Mouse (Mus musculus): ENCODE results near the gene Adamts20.
"Not testable (repeated sequence)": the region's sequence is repeated elsewhere in the genome, so short reads cannot be mapped to it uniquely, and the experiment has no call there.

Adamts20 gene

GRCm38 (mm10) chr15:94465318-94465717, at the start of gene Adamts20:
TSS of gene Adamts20 (minus strand) at chr15:94465418.
- DNase-seq (ENCODE audit: low spot score in 2 of 2): no peak

GRCm38 (mm10) chr15:94503451-94504215, 38.4 kb upstream of the Adamts20 start:
- DNase-seq (ENCODE audit: low spot score in 2 of 2): no peak

GRCm38 (mm10) chr15:94499260-94499659, 34.0 kb upstream of the Adamts20 start:
- no peak for DNase-seq (ENCODE audit: low spot score in 2 of 2)

DNA sequence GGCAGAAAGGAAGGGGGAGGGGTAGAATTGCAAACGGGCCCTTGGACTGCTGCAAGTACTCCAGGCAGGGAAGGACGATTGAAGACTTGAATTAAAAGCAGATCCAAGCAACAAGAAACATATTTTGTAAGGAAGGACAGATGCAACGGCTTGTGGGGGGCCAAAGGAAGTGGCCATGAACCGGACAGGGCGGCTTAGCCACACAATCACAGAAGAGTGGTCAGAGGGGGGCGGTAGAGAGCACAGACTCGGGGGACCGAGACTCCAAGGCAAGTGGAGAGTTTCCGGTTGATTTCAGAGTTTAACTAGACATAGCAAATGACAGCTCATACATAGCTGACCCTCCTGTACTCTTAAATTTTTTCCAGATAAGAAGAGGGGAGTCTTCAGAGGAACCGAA, 30.7 kb upstream of the Adamts20 start:
- no peak for DNase-seq (ENCODE audit: low spot score in 2 of 2)

- DNase-seq (ENCODE audit: low spot score in 2 of 2): no peak
Measured at GRCm38 (mm10) chr15:94494445-94494844, 29.2 kb upstream of the Adamts20 start.

- DNase-seq (ENCODE audit: low spot score in 2 of 2): no peak
Measured at GRCm38 (mm10) chr15:94489433-94489832, 24.2 kb upstream of the Adamts20 start.

GRCm38 (mm10) chr15:94488028-94488427, 22.8 kb upstream of the Adamts20 start:
- DNase-seq (ENCODE audit: low spot score in 2 of 2): not testable (repeated sequence)

DNA sequence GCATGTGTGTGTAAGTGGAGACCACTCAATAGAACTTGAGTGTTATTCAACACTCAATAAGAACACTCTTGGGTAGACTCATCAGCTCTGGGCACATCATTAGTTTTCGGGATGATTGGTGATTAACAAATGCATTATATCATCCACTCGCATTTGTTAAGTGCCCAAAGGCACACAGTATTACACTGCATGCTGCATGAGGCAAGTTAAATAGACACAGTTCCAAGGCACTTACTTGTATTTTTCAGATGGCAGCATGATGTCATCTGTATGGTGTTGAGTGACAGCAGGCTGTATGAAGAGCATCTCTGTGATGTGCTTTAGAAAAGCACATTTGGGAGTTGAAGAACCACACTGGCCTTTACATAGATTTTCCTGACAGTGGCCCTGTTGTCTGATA, 17.3 kb upstream of the Adamts20 start:
- DNase-seq (ENCODE audit: low spot score in 2 of 2): no peak

DNA sequence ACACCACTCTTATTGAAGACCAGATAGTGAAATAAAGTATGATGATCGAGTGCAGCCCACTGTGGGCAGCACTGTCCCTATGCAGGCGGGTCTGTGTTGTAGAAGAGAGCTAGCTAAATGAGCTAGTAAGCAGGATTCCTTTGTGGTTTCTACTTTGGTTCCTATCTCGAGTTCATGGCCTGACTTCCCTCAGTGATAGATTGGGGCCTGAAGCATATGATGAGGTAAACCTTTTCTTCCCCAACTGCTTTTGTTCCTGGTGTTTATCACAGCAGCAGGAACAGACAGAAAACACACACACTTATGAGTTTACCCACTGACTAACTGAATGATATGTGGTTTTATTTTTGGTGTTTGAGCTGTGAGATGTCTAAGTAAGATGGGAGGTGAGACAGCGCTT, 15.6 kb upstream of the Adamts20 start:
- no peak for DNase-seq (ENCODE audit: low spot score in 2 of 2)

DNA sequence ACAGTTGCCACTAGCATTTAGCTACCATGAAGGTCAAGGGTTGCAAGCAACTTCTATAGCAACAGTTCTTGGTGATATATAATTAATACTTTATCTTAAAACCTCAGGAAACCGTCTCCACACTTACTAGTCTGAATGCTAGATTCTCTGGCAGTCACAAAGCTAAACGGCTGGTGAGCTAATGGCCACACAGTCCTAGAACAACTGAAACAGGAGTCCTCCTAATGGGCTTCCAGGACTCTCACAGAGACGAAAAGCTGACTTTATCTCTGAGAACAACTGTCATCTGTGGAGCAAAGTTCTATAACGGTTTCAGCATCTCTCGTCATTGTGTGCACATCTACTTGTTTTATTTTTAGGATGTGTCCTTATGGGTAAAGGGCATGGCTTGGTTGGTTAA, 15.0 kb upstream of the Adamts20 start:
- DNase-seq (ENCODE audit: low spot score in 2 of 2): no peak

GRCm38 (mm10) chr15:94479513-94480136, 14.4 kb upstream of the Adamts20 start:
- DNase-seq (ENCODE audit: low spot score in 2 of 2): no peak

GRCm38 (mm10) chr15:94478706-94479105, 13.5 kb upstream of the Adamts20 start:
- DNase-seq (ENCODE audit: low spot score in 2 of 2): peak in 1 of 2 experiments; percentile 15

- DNase-seq (ENCODE audit: low spot score in 2 of 2): no peak
Measured at GRCm38 (mm10) chr15:94477287-94477686, 12.1 kb upstream of the Adamts20 start.

- DNase-seq (ENCODE audit: low spot score in 2 of 2): no peak
Measured at GRCm38 (mm10) chr15:94475975-94476374, 10.8 kb upstream of the Adamts20 start.

DNA sequence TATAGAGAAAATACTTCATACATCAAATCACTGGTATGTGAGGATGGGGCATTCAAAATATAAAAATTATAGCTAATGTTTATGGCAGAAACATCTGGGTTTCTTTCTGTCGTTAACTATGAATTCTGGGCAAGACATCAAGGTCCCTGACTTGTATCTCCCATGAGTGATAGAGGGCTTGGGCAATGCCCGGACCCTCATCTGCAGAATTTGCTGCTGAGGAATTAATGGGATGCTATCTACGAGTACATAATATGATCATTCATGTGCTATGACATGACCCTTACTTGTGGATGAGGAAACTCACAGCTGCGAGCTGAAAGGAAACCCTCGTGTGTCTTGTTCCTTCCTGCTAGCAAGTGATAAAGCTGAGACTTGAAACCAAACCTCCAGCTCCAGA, 5.1 kb upstream of the Adamts20 start:
- DNase-seq (ENCODE audit: low spot score in 2 of 2): no peak

DNA sequence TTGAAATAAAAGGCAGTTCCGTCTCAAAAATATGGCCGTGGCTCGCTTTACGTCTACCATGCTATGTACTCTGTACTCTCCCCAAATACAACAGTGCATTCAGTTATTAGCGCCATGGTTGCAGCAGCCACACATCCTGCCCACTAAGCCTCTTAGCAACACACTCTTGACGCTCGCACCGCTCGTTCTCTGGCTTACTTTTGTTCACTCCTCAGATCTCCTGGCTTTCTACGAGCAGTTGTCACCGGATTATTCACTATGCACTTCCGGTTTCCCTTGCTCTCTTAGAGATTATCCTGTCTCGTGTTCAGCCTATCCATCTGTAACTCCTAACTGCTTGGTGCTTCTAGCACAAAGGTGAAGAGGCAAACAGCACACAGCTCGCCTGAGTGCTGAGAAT, 337 bp downstream of the Adamts20 start:
- DNase-seq (ENCODE audit: low spot score in 2 of 2): no peak

DNA sequence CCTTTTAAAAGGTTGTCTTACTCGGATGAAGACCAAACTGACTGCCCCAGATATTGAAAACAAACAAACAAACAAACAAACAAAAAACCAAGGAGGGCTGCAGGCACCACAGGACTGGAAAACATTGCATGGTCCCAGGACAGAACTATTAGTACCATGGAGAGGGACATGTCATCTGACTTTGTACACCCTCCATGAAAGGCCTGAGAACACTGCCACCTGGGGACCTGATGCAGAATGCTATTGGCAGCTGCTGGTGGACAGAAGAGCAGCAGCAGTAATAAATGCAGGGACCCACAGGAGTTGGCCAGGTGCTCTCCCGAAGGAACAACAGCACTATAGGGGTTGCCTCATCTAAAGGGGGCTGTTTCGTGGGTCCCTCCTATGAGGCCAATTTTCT, 2.0 kb downstream of the Adamts20 start:
- DNase-seq (ENCODE audit: low spot score in 2 of 2): no peak

GRCm38 (mm10) chr15:94462206-94462605, 3.0 kb downstream of the Adamts20 start:
- DNase-seq (ENCODE audit: low spot score in 2 of 2): no peak

- DNase-seq (ENCODE audit: low spot score in 2 of 2): no peak
Measured at GRCm38 (mm10) chr15:94461166-94461565, 4.1 kb downstream of the Adamts20 start.

DNA sequence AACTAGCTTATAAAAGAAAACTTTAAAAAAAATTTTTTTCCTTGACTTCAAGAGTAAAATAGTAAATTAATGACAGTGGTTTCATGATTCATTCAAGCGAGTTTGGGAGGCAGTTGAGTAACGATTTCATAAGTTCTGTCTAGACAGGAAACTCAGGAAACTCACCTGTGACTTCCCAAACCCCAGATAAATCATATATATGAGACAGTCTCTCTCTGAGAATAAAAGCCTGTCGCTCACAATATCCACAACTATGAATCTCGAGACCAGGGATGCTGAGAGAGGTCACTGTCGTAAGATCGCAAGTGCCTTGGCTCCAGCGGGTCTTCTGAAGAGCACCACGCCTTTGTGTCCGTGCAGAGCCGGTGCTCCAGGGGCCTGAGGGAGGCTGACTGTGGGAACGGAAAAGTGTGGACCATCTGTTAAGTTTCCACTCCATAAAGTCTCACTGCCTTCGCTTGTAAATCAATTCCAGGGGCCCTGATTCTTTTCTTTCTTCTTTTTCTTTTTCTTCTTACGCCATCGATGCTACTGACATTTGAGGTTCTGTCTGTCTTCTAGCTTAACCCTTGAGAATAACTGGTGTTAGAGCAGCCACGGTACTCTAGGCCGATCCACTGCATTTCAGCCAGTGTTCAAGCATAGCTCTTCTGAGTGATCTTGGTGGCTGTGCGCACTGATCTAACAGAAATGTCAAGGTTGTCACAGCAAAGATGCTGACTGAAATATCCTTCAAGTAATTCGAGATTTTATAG, 7.4 kb downstream of the Adamts20 start:
- DNase-seq (ENCODE audit: low spot score in 2 of 2): no peak

GRCm38 (mm10) chr15:94452848-94453247, 12.4 kb downstream of the Adamts20 start:
- DNase-seq (ENCODE audit: low spot score in 2 of 2): no peak

DNA sequence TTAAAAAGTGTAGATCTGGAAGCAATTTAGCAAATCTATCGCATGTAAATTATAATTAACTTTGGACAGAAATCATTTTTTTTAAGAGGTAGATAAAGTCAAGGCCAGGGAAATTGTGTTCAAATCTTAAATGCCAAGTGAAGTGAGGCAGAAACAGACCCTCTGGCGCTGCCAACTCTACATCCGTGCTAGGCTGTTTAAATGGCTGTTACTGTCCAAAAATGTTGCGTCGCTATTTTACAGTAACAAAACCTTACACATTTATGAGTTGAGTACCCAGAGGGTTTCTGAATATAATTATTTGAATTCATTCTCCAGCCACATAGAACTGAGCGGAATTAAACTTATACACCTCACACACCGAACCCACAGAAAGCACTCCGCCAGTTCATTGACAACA, 13.6 kb downstream of the Adamts20 start:
- DNase-seq (ENCODE audit: low spot score in 2 of 2): no peak

All from spleen, postnatal 4 days (tissue).